Mouse (Mus musculus) liver, embryonic 16.5 days (tissue): ENCODE measurements at regions not wholly inside any gene's neighbourhood (a gene's known extent, or its start where the extent isn't known, plus 50 kb on each side); places are given as distances from the start of the nearest gene placed in this dataset.

ENCODE experiments used
- ATAC-seq: fragments of 200-750 bp; cut with Nextera tagmentation; 2 replicates; pipeline ENCODE4 v1.8.0; 2017; ENCODE audit warnings: low read depth, mild to moderate bottlenecking, moderate number of reproducible peaks, moderate library complexity
- H3K27ac ChIP-seq: fragments of 300-500 bp; sonication (generic); 2 replicates; pipeline ENCODE4 v1.5.1; 2014; ENCODE audit warnings: mild to moderate bottlenecking, low read length
- H3K27me3 ChIP-seq: fragments of 300-500 bp; sonication (generic); 2 replicates; pipeline ENCODE4 v1.6.1; 2014; ENCODE audit warnings: low read depth, low read length, mixed read lengths; ENCODE audit not compliant: control insufficient read depth, insufficient read depth
- H3K36me3 ChIP-seq: fragments of 300-500 bp; sonication (generic); 2 replicates; pipeline ENCODE4 v1.6.1; 2014; ENCODE audit warnings: mild to moderate bottlenecking; ENCODE audit not compliant: control insufficient read depth, insufficient read depth
- H3K4me1 ChIP-seq: fragments of 300-500 bp; sonication (generic); 2 replicates; pipeline ENCODE4 v1.6.1; 2014; ENCODE audit warnings: low read depth, low read length, mixed read lengths; ENCODE audit not compliant: control insufficient read depth
- H3K4me2 ChIP-seq: fragments of 300-500 bp; sonication (generic); 2 replicates; pipeline ENCODE4 v1.6.1; 2014; ENCODE audit warnings: low read depth, low read length, mixed read lengths
- H3K4me3 ChIP-seq: fragments of 300-500 bp; sonication (generic); 2 replicates; pipeline ENCODE4 v1.5.1; 2014; ENCODE audit warnings: low read depth, mild to moderate bottlenecking, low read length
- H3K9ac ChIP-seq: fragments of 300-500 bp; sonication (generic); 2 replicates; pipeline ENCODE4 v1.6.1; 2014; ENCODE audit warnings: low read depth, low read length
- H3K9me3 ChIP-seq: fragments of 300-500 bp; sonication (generic); replicated peaks from 2 replicates; pipeline ENCODE4 v1.6.1; 2016; ENCODE audit warnings: low read length; ENCODE audit not compliant: control insufficient read depth
- WGBS: fragments of 180-500 bp; shearing (Covaris S2); extraction: QIAGEN DNeasy Blood & Tissue Kit; methylation state at CpG from one replicate; pipeline ENCODE4 v1.1.7; 2014; ENCODE audit not compliant: insufficient replicate concordance; 5-methylcytosine and 5-hydroxymethylcytosine counted together

DNA sequence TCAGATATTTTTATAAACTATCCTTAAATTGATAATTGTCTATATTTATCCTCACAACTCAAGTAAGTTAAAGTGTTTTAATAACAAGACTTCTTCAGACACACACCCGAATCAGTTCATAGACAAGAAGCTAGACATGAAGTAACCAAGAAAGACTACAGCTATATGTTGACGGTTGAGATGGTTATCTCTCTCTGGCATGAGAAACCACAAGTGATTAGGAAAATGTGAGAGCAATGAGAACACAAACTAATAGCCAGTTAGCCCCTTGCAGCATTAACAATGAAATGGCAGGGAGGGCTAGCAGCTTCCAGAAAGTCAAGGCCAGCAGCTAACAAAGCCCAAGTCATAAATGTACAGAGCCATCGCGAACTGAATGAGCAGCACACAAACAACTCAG, 333.8 kb upstream of the Rag2 start:
- Histone ChIP-seq H3K27ac (no peak overlapping the region), H3K4me2 (no peak overlapping the region), H3K4me1 (no peaks in the 10 kb centered on the region), H3K9me3 (no peaks in the 10 kb centered on the region), H3K36me3 (no peaks in the 10 kb centered on the region), H3K27me3 (no peaks in the 10 kb centered on the region), H3K4me3 (no peak overlapping the region), H3K9ac (no peak overlapping the region)
- ATAC-seq = no peak
- WGBS = 40% methylated on average over 4 of the region's 4 CpGs

DNA sequence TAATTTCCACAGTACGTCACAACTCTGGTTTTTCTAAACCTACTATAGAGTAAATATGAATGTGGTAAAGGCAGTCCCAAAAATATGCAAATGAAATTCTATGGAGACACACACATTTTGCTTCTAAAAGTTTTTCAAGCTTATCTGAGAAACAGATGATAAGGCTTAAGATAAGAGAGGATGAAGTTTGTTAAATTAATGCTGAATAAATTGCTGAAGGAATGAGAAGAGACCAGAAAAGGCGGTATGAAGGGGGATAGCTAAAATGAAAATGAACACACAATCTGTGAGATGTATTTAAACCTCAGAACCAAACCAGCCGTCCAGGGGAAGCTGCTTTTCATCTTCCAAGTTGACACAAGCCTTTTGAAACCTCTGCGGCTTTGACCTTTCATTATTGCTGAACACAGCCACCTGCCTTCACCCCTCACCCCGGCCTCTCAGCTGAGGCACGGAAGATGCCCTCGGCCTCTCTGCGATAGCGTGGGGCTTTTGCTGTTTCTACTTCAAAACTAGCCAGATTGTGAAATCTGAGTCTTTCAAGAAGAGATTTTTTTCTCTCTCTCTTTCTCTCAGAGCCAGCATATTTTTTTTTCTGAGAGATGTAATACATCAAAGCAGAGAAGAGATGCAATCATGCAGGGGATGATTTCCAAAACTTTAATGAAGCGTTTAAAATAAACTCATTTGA, 328.7 kb upstream of the Rag2 start:
- Histone ChIP-seq H3K4me2 (no peak overlapping the region), H3K36me3 (no peaks in the 10 kb centered on the region), H3K9ac (no peak overlapping the region), H3K4me3 (no peak overlapping the region), H3K27me3 (no peaks in the 10 kb centered on the region), H3K27ac (no peak overlapping the region), H3K4me1 (no peaks in the 10 kb centered on the region), H3K9me3 (no peaks in the 10 kb centered on the region)
- no peak for ATAC-seq
- WGBS = 60% methylated on average over 10 of the region's 10 CpGs

DNA sequence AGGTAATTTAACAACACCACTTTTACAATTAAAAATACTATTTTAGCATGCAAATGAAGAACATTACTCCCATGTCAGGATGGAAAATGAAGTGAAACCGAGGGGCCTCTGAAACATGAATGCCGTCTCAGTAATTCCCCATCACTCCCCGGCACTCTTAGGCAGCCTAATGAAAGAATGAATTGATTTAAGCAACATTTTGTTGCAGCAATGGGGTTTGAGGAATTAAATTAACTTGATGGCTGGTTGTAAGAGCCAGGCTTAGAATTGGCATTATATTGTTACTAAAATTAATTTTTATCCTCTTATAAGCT, 328.2 kb upstream of the Rag2 start:
- H3K36me3 ChIP-seq = no peaks in the 10 kb centered on the region
- 77% methylated on average over 3 of the region's 3 CpGs for WGBS
- H3K27me3 ChIP-seq = no peaks in the 10 kb centered on the region
- H3K4me3 ChIP-seq = no peak overlapping the region
- no peaks in the 10 kb centered on the region for H3K4me1 ChIP-seq
- ATAC-seq = no peak
- H3K4me2 ChIP-seq = no peak overlapping the region
- no peaks in the 10 kb centered on the region for H3K9me3 ChIP-seq
- H3K27ac ChIP-seq = no peak overlapping the region
- no peak overlapping the region for H3K9ac ChIP-seq

DNA sequence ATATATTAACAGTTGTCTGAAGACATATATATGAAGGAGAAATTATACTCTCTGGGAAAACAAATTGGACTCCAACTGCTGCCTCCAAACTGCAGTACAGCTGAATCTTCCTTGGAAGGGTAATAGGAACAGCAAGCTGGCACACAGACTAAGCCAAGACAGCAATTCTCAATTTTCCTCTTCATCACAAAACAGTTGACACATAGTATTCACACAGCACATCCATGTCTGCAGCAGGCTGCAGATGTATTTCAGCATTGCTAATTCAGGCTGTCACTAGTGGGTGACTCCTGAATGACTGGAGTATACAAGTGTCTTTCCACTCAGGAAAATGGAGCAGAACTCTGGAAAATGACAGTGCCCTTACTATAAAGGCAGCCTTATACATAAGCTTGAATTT, 327.7 kb upstream of the Rag2 start:
- no peak overlapping the region for H3K4me3 ChIP-seq
- H3K4me1 ChIP-seq = no peaks in the 10 kb centered on the region
- H3K27ac ChIP-seq = no peak overlapping the region
- no peak overlapping the region for H3K4me2 ChIP-seq
- no peak overlapping the region for H3K9ac ChIP-seq
- ATAC-seq = no peak
- H3K9me3 ChIP-seq = no peaks in the 10 kb centered on the region
- no peaks in the 10 kb centered on the region for H3K36me3 ChIP-seq
- H3K27me3 ChIP-seq = no peaks in the 10 kb centered on the region

DNA sequence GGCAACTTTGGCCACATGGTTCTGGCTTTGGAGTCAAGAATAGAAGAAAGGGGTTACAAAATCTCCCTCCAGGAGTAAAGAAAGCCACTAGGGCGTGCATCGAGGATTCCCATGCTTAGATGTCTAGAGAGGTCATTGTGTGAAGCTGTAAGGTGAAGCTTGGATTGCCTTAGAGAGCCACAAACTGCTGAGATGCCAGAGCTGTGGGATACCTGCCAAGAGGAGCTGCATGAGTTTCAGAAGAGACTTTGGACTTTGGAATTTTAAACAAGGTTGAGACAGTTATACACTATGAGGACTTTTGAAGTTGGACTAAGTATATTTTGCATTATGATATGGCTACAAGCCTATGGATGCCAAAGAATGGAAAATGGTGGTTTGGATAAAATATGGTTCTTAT, 325.4 kb upstream of the Rag2 start:
- no peak overlapping the region for H3K27ac ChIP-seq
- no peak for ATAC-seq
- H3K4me1 ChIP-seq = no peaks in the 10 kb centered on the region
- no peaks in the 10 kb centered on the region for H3K36me3 ChIP-seq
- H3K9ac ChIP-seq = no peak overlapping the region
- H3K4me2 ChIP-seq = no peak overlapping the region
- no peaks in the 10 kb centered on the region for H3K27me3 ChIP-seq
- 61% methylated on average over 2 of the region's 2 CpGs for whole genome bisulfite sequencing
- H3K9me3 ChIP-seq = no peaks in the 10 kb centered on the region
- H3K4me3 ChIP-seq = no peak overlapping the region

DNA sequence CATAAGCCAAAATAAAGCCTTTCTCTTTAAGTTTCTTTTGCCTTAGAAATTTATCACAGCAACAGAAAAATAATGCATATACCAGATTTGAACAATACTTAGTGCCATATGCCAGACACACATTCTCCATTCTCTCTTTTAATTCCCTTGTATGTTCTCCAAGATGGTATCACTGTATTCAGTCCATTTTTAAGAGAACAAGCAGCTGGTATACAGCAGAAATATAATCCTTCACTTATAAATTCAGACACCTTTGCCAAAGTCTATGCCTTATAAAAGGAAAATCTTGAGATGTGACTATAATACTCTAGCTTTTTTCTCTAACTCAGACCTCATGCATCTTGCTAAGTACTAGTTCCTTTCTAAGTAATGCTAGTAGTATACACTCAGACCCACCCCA, 324.4 kb upstream of the Rag2 start:
- Histone ChIP-seq H3K9me3 (no peaks in the 10 kb centered on the region), H3K9ac (no peak overlapping the region), H3K36me3 (no peaks in the 10 kb centered on the region), H3K4me1 (no peaks in the 10 kb centered on the region), H3K4me2 (no peak overlapping the region), H3K27me3 (no peaks in the 10 kb centered on the region), H3K27ac (no peak overlapping the region), H3K4me3 (no peak overlapping the region)
- no peak for ATAC-seq

DNA sequence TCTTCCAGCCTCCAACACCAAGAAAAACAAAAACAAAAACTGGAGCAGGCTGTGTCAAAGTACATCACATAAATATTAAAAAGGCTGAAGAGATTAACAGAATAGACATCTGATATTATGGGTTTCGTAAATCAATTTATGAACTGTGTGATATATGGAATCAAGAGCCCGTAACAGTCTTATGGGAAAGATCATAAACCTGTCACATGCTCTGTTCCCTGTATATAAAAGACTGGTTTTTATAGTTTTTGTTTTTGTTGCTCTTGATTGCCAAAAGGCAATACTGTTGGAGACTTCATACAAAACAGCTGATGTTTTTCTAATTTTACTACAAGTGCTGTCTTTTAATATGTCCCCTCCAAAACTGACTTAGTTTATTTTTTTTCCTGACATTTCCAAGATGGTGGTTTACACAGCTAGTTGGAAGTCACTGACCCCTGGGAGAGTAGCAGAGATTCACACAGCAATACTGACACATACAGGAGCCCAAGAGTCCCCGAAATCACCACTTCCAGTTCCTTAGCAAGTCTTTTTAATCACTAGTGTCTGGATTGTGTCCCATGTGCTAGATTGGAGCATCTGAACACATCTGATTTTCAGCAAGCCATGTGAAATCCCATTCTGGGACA, 303.1 kb upstream of the Rag2 start:
- WGBS = 70% methylated on average over 3 of the region's 3 CpGs
- H3K36me3 ChIP-seq = no peaks in the 10 kb centered on the region
- no peaks in the 10 kb centered on the region for H3K27me3 ChIP-seq
- H3K4me3 ChIP-seq = no peak overlapping the region
- no peak for ATAC-seq
- no peaks in the 10 kb centered on the region for H3K4me1 ChIP-seq
- no peak overlapping the region for H3K4me2 ChIP-seq
- H3K27ac ChIP-seq = no peak overlapping the region
- H3K9ac ChIP-seq = no peak overlapping the region
- H3K9me3 ChIP-seq = no peaks in the 10 kb centered on the region

DNA sequence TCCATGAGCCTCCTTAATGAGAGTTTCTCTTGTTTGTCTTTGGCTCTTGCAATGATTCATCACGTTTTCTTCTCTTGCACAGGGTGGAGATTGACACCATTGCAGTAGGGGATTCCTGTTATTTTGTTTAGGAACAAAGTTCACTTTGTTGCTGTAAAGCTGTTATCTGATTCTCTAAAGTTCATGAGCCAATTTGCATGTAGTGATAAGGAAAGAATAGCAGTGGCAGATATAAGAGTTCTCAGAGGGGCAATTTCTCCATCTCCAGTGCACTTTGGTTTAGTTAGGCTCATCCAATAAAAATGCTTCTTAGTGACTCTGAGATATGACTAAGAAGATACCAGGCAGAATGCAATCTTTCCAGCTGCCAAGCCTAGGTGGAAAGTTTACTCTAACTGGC, 267.8 kb upstream of the Rag2 start:
- 7% methylated on average over 1 of the region's 1 CpGs for WGBS
- H3K9ac ChIP-seq = no peak overlapping the region

DNA sequence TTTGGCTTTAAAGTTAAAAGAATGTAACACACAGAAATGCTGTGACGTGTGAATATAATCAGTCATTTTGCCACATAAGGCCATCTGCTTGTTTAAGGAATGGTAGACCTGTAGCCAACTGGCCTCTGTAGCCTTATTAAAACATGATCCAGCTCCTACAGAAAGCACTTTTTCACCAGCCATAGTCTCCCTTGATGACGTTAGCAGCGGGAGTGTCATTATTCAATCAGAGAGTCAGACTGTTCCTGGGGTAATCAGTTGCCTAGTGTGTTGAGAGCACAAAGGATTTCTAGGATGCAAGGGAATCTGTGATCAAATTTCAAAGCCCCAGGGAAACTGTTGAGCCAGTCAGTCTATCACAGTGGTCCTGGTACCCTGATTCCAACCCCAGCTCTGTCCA, 260.3 kb upstream of the Rag2 start:
- no peaks in the 10 kb centered on the region for H3K9me3 ChIP-seq
- no peak for ATAC-seq
- H3K9ac ChIP-seq = no peak overlapping the region
- no peaks in the 10 kb centered on the region for H3K27me3 ChIP-seq
- H3K36me3 ChIP-seq = no peaks in the 10 kb centered on the region
- no peak overlapping the region for H3K27ac ChIP-seq
- WGBS = 53% methylated on average over 3 of the region's 3 CpGs
- no peak overlapping the region for H3K4me3 ChIP-seq
- H3K4me1 ChIP-seq = no peaks in the 10 kb centered on the region
- no peak overlapping the region for H3K4me2 ChIP-seq

More for the DNA sequence above, 267.8 kb upstream of the Rag2 start:
- H3K4me3 ChIP-seq = no peak overlapping the region
- H3K27me3 ChIP-seq = no peaks in the 10 kb centered on the region
- H3K4me2 ChIP-seq = no peak overlapping the region
- no peak overlapping the region for H3K27ac ChIP-seq
- ATAC-seq = no peak
- no peaks in the 10 kb centered on the region for H3K36me3 ChIP-seq
- no peaks in the 10 kb centered on the region for H3K4me1 ChIP-seq
- H3K9me3 ChIP-seq = no peaks in the 10 kb centered on the region
